Mouse (Mus musculus): ENCODE results near the gene Kcnk2. TPM values are rescaled to one million over a fixed set of nuclear protein-coding genes. Genes with fewer than 3 reads are reported as not detected.

The Kcnk2 gene
- polyA plus RNA-seq, 1 experiment from 2014 or later, result 1.0 TPM

GRCm38 (mm10) chr1:189227479-189227878 is 174.6 kb downstream of the Kcnk2 start:
- Histone ChIP-seq H3K9ac (ENCODE audit: low read length) (no peak overlapping the region), H3K27me3 (ENCODE audit: control insufficient read depth, insufficient read depth, low read length) (no peaks in the 10 kb centered on the region), H3K4me1 (replicated peaks; ENCODE audit: control insufficient read depth, insufficient read depth) (no peaks in the 10 kb centered on the region), H3K36me3 (ENCODE audit: control insufficient read depth, insufficient read depth, low read length) (no peaks in the 10 kb centered on the region), H3K27ac (replicated peaks) (no peak overlapping the region), H3K9me3 (ENCODE audit: control insufficient read depth, low read length) (no peaks in the 10 kb centered on the region), H3K4me3 (ENCODE audit: low read depth, low read length) (no peak overlapping the region), H3K4me2 (replicated peaks; ENCODE audit: low read depth) (no peak overlapping the region)
- 77% methylated on average over 4 of the region's 4 CpGs for WGBS
- DNase-seq (ENCODE audit: low spot score) (no peak), ATAC-seq (ENCODE audit: low FRiP score, low TSS enrichment) (no peak)
- no peak for TF ChIP-seq EP300 (optimal IDR thresholded peaks at IDR 0.05)
- peak; percentile 41 for TF ChIP-seq CTCF (IDR thresholded peaks at IDR 0.05; ENCODE audit: low read depth)

- no peak overlapping the region for H3K27ac ChIP-seq (replicated peaks)
- H3K9ac ChIP-seq (ENCODE audit: low read length), result no peak overlapping the region
- no peak overlapping the region for H3K4me2 ChIP-seq (replicated peaks; ENCODE audit: low read depth)
- H3K27me3 ChIP-seq (ENCODE audit: control insufficient read depth, insufficient read depth, low read length), result no peaks in the 10 kb centered on the region
- WGBS, result 60% methylated on average over 10 of the region's 10 CpGs
- no peak for ATAC-seq (ENCODE audit: low FRiP score, low TSS enrichment)
- H3K4me1 ChIP-seq (replicated peaks; ENCODE audit: control insufficient read depth, insufficient read depth), result no peaks in the 10 kb centered on the region
- no peaks in the 10 kb centered on the region for H3K36me3 ChIP-seq (ENCODE audit: control insufficient read depth, insufficient read depth, low read length)
- TF ChIP-seq EP300 (optimal IDR thresholded peaks at IDR 0.05), result no peak
- no peak for TF ChIP-seq CTCF (IDR thresholded peaks at IDR 0.05; ENCODE audit: low read depth)
- no peak for DNase-seq (ENCODE audit: low spot score)
- H3K4me3 ChIP-seq (ENCODE audit: low read depth, low read length), result no peak overlapping the region
- no peaks in the 10 kb centered on the region for H3K9me3 ChIP-seq (ENCODE audit: control insufficient read depth, low read length)
These were observed 183.0 kb downstream of the Kcnk2 start for GRCm38 (mm10) chr1:189219051-189219450.

- WGBS, result 86% methylated on average over 11 of the region's 11 CpGs
- no peaks in the 10 kb centered on the region for H3K27me3 ChIP-seq (ENCODE audit: control insufficient read depth, insufficient read depth, low read length)
- H3K4me2 ChIP-seq (replicated peaks; ENCODE audit: low read depth), result no peak overlapping the region
- H3K4me3 ChIP-seq (ENCODE audit: low read depth, low read length), result no peak overlapping the region
- no peaks in the 10 kb centered on the region for H3K36me3 ChIP-seq (ENCODE audit: control insufficient read depth, insufficient read depth, low read length)
- H3K9ac ChIP-seq (ENCODE audit: low read length), result no peak overlapping the region
- no peak for TF ChIP-seq CTCF (IDR thresholded peaks at IDR 0.05; ENCODE audit: low read depth)
- TF ChIP-seq EP300 (optimal IDR thresholded peaks at IDR 0.05), result no peak
- H3K9me3 ChIP-seq (ENCODE audit: control insufficient read depth, low read length), result no peaks in the 10 kb centered on the region
- H3K27ac ChIP-seq (replicated peaks), result no peak overlapping the region
- ATAC-seq (ENCODE audit: low FRiP score, low TSS enrichment) (no peak), DNase-seq (ENCODE audit: low spot score) (no peak)
- no peaks in the 10 kb centered on the region for H3K4me1 ChIP-seq (replicated peaks; ENCODE audit: control insufficient read depth, insufficient read depth)
These were observed 184.1 kb downstream of the Kcnk2 start for GRCm38 (mm10) chr1:189217751-189218564.

GRCm38 (mm10) chr1:189215131-189215530 is 186.9 kb downstream of the Kcnk2 start:
- 57% methylated on average over 9 of the region's 9 CpGs for WGBS
- no peak overlapping the region for H3K9ac ChIP-seq (ENCODE audit: low read length)
- no peak for TF ChIP-seq CTCF (IDR thresholded peaks at IDR 0.05; ENCODE audit: low read depth)
- TF ChIP-seq EP300 (optimal IDR thresholded peaks at IDR 0.05), result no peak
- no peak overlapping the region for H3K4me3 ChIP-seq (ENCODE audit: low read depth, low read length)
- H3K27me3 ChIP-seq (ENCODE audit: control insufficient read depth, insufficient read depth, low read length), result no peaks in the 10 kb centered on the region
- ATAC-seq (ENCODE audit: low FRiP score, low TSS enrichment), result no peak
- no peaks in the 10 kb centered on the region for H3K4me1 ChIP-seq (replicated peaks; ENCODE audit: control insufficient read depth, insufficient read depth)
- no peaks in the 10 kb centered on the region for H3K36me3 ChIP-seq (ENCODE audit: control insufficient read depth, insufficient read depth, low read length)
- no peak for DNase-seq (ENCODE audit: low spot score)
- no peak overlapping the region for H3K27ac ChIP-seq (replicated peaks)
- no peak overlapping the region for H3K4me2 ChIP-seq (replicated peaks; ENCODE audit: low read depth)
- H3K9me3 ChIP-seq (ENCODE audit: control insufficient read depth, low read length), result no peaks in the 10 kb centered on the region

- no peaks in the 10 kb centered on the region for H3K9me3 ChIP-seq (ENCODE audit: control insufficient read depth, low read length)
- no peak overlapping the region for H3K4me2 ChIP-seq (replicated peaks; ENCODE audit: low read depth)
- H3K9ac ChIP-seq (ENCODE audit: low read length), result no peak overlapping the region
- no peaks in the 10 kb centered on the region for H3K27me3 ChIP-seq (ENCODE audit: control insufficient read depth, insufficient read depth, low read length)
- no peaks in the 10 kb centered on the region for H3K36me3 ChIP-seq (ENCODE audit: control insufficient read depth, insufficient read depth, low read length)
- WGBS, result 74% methylated on average over 3 of the region's 3 CpGs
- no peaks in the 10 kb centered on the region for H3K4me1 ChIP-seq (replicated peaks; ENCODE audit: control insufficient read depth, insufficient read depth)
- ATAC-seq (ENCODE audit: low FRiP score, low TSS enrichment) (no peak), DNase-seq (ENCODE audit: low spot score) (no peak)
- TF ChIP-seq CTCF (IDR thresholded peaks at IDR 0.05; ENCODE audit: low read depth), result no peak
- no peak for TF ChIP-seq EP300 (optimal IDR thresholded peaks at IDR 0.05)
- no peak overlapping the region for H3K4me3 ChIP-seq (ENCODE audit: low read depth, low read length)
- H3K27ac ChIP-seq (replicated peaks), result no peak overlapping the region
These were observed 187.6 kb downstream of the Kcnk2 start for GRCm38 (mm10) chr1:189214477-189214876.

- DNase-seq (ENCODE audit: low spot score), result no peak
- Histone ChIP-seq H3K9me3 (ENCODE audit: control insufficient read depth, low read length) (no peaks in the 10 kb centered on the region), H3K4me3 (ENCODE audit: low read depth, low read length) (no peak overlapping the region), H3K27ac (replicated peaks) (no peak overlapping the region), H3K36me3 (ENCODE audit: control insufficient read depth, insufficient read depth, low read length) (no peaks in the 10 kb centered on the region), H3K4me1 (replicated peaks; ENCODE audit: control insufficient read depth, insufficient read depth) (no peaks in the 10 kb centered on the region), H3K9ac (ENCODE audit: low read length) (no peak overlapping the region), H3K4me2 (replicated peaks; ENCODE audit: low read depth) (no peak overlapping the region), H3K27me3 (ENCODE audit: control insufficient read depth, insufficient read depth, low read length) (no peaks in the 10 kb centered on the region)
- WGBS, result 84% methylated on average over 17 of the region's 17 CpGs
- TF ChIP-seq CTCF (IDR thresholded peaks at IDR 0.05; ENCODE audit: low read depth) (no peak), EP300 (optimal IDR thresholded peaks at IDR 0.05) (no peak)
- no peak for ATAC-seq (ENCODE audit: low FRiP score, low TSS enrichment)
These were observed 192.4 kb downstream of the Kcnk2 start for GRCm38 (mm10) chr1:189209715-189210108.

Measured in stomach, postnatal 0 days (tissue).